Mouse (Mus musculus) gastrocnemius, adult 18-20 months (tissue): ENCODE data around the gene Zswim3. TPM values are rescaled to one million over a fixed set of nuclear protein-coding genes. Genes with fewer than 3 reads are reported as not detected.
"Not testable (repeated sequence)": the region's sequence is repeated elsewhere in the genome, so short reads cannot be mapped to it uniquely, and the experiment has no call there.

Experiments used
- DNase-seq: peaks from one replicate; pipeline ENCODE4 v3.0.0; 2021; ENCODE audit warnings: low spot score
- total RNA-seq, 2 experiments: library from RNA; stranded (reverse); gene quantifications; 2 replicates each; pipeline ENCODE4 v1.2.3; 2021

Zswim3 gene
- total RNA-seq, 2 experiments from 2014 or later, result 1.5 TPM

DNA sequence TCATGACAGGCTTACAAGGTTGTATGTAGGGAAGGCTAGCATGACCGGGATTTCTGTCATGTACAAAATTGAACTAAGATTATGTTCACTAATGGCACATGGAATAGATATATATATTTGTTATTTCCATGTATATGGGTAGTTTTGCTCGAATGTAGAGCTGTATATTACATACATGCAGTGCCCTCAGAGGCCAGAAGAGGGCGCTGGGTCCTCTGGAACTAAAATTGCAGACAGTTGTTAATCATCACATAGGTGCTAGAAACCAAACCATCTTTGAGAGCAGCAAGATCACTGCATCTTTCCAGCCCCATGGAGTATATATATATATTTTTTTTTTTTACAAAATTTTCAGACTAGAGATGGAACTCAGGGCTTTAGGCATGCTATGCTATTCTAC lies 40.9 kb downstream of the Zswim3 start:
- no peak for DNase-seq

- no peak for DNase-seq
Observed at GRCm38 (mm10) chr2:164850061-164850460, 45.2 kb downstream of the Zswim3 start.

DNA sequence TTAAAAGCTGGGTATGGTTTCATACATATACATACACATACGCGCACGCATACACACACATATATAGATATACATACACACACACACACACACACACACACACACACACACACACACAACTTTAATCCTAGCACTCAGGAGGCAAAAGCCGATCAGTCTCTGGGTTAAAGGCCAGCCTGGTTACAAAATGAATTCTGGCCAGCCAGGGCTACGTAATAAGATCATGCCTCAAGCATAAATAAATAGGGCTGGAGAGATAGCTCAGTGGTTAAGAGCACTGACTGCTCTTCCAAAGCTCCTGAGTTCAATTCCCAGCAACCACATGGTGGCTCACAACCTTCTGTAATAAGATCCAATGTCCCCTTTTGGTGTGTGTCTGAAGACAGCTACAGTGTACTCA lies 50.7 kb downstream of the Zswim3 start:
- not testable (repeated sequence) for DNase-seq

DNA sequence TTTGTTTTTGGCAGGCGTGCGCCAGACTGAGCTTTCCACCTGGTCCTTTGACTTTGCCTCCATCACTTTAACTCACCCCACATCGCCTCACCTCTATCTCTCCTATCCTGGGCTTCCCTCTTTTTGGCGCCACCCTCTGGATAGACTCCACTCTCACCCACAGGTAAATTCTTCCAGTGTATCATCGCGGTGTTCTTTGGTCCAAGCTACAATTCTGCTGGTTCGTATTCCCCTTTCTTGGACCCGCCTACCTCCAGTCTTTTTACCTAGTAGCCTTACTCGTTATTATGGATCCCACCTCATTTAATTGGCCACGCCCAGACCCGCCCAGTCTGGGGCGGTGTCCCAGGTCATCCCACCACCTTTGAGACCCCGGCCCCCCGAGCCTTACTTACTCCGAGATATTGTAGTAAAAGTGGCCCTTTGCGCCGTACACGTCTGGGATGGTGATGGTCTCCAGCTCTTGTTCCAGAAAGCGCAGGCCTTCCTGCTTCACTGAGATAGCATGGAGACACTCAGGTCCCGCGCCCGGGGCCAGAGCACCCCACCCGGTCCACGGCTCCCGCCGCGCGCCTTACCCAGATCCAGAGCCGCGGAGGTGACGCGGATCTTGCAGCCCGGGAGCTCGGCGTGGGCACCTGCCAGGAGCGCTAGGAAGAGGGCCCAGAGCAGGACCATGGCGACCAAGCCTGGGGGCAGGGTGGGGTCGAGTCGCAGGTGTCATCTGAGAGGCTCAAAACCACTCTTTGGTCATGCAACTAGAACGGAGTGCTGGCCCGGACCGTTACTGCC lies 51.6 kb downstream of the Zswim3 start:
- no peak for DNase-seq

GRCm38 (mm10) chr2:164857101-164857821 lies 52.4 kb downstream of the Zswim3 start, which contains the start of gene Pltp:
Gene Pltp, minus strand, starts transcription at chr2:164857711.
- no peak for DNase-seq

- DNase-seq, result no peak
Observed at GRCm38 (mm10) chr2:164857842-164858553, 53.1 kb downstream of the Zswim3 start.

- DNase-seq, result no peak
Observed at GRCm38 (mm10) chr2:164859155-164859554, 54.3 kb downstream of the Zswim3 start.

DNA sequence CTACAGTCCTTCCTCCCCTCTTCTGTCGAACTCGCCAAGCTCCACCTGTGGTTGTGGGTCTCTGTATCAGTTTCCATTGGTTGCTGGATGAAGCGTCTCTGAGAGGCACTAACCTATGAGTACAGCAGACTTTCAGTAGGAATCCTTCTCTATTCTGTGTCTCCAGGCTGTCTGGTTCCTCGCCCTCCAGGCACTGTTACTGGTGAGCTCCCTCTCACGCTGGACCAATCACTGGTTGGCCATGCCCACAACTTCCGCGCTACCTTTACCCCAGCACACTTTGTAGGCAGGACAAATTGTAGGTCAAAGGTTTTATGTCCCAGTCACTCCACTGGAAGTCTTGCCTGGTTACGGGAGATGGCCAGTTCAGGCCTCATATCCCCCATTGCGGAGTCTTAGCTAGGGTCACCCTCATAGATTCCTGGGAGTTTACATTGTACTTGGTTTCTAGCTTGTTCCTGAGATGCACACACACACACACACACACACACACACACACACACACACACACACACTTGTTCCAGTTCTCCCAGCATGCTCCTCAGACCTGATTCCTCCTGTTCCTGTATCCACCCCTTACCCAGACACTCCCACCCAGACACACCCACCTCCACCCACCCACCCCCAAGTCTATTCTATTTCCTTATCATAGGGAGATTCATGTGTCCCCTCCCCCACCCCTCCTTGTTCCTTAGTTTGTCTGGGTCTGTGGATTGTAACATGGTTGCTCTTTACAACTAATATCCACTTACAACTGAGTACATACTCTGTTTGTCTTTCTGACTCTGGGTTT lies 54.9 kb downstream of the Zswim3 start:
- DNase-seq, result no peak

- no peak for DNase-seq
Observed at GRCm38 (mm10) chr2:164861094-164861493, 56.2 kb downstream of the Zswim3 start.

- peak; percentile 75 for DNase-seq
Observed at GRCm38 (mm10) chr2:164862179-164862861, 57.4 kb downstream of the Zswim3 start.

GRCm38 (mm10) chr2:164863411-164863810 lies 58.5 kb downstream of the Zswim3 start:
- not testable (repeated sequence) for DNase-seq

- DNase-seq, result no peak
Observed at GRCm38 (mm10) chr2:164864593-164864992, 59.7 kb downstream of the Zswim3 start.

GRCm38 (mm10) chr2:164866741-164867551 lies 62.0 kb downstream of the Zswim3 start:
- no peak for DNase-seq

- DNase-seq, result no peak
Observed at GRCm38 (mm10) chr2:164867566-164867965, 62.7 kb downstream of the Zswim3 start.

- DNase-seq, result no peak
Observed at GRCm38 (mm10) chr2:164868491-164868890, 63.6 kb downstream of the Zswim3 start.

Other genes with a start within 250 kb of the Zswim3 start
- gene Wfdc2, start 242.7 kb upstream of the Zswim3 start, total RNA-seq, result not detected
- gene Spint3, start 231.6 kb upstream of the Zswim3 start, total RNA-seq, result not detected
- gene Wfdc6a, start 219.7 kb upstream of the Zswim3 start, total RNA-seq, result not detected
- gene Eppin, start 211.5 kb upstream of the Zswim3 start, total RNA-seq, result not detected
- gene Wfdc6b, start 191.6 kb upstream of the Zswim3 start, total RNA-seq, result not detected
- not detected for gene Wfdc8, start 191.5 kb upstream of the Zswim3 start, total RNA-seq
- not detected for gene Wfdc16, start 166.3 kb upstream of the Zswim3 start, total RNA-seq
- gene Wfdc10, start 149.1 kb upstream of the Zswim3 start, total RNA-seq, result not detected
- gene Wfdc9, start 148.5 kb upstream of the Zswim3 start, total RNA-seq, result not detected
- gene Wfdc11, start 131.0 kb upstream of the Zswim3 start, total RNA-seq, result not detected
- gene Wfdc13, start 120.0 kb upstream of the Zswim3 start, total RNA-seq, result not detected
- gene Spint4, start 106.6 kb upstream of the Zswim3 start, total RNA-seq, result not detected
- gene Spint5, start 89.8 kb upstream of the Zswim3 start, total RNA-seq, result not detected
- gene Wfdc3, start 59.2 kb upstream of the Zswim3 start, total RNA-seq, result not detected
- gene Dnttip1, start 59.1 kb upstream of the Zswim3 start, total RNA-seq, result 10 to 100 TPM; 15.7 to 20.7 TPM
- under 1 TPM; 0.41 to 0.50 TPM for gene Ube2c, start 35.2 kb upstream of the Zswim3 start, total RNA-seq
- gene Tnnc2, start 25.1 kb upstream of the Zswim3 start, total RNA-seq, result over 10,000 TPM; 18,106 to 19,583 TPM
- gene Snx21, start 19.3 kb upstream of the Zswim3 start, total RNA-seq, result 10 to 100 TPM; 20.0 to 24.3 TPM
- gene Acot8, start 216 bp upstream of the Zswim3 start, total RNA-seq, result 1 to 10 TPM; 8.0 to 8.2 TPM
- 1 to 10 TPM; 5.6 to 5.8 TPM for gene Zswim1, start 17.6 kb downstream of the Zswim3 start, total RNA-seq
- gene Spata25, start 23.4 kb downstream of the Zswim3 start, total RNA-seq, result not detected
- 10 to 100 TPM; 51.3 to 55.9 TPM for gene Ctsa, start 27.8 kb downstream of the Zswim3 start, total RNA-seq
- 10 to 100 TPM; 37.2 to 41.0 TPM for gene Neurl2, start 28.4 kb downstream of the Zswim3 start, total RNA-seq
- gene Pltp, start 52.6 kb downstream of the Zswim3 start, total RNA-seq, result 10 to 100 TPM; 12.5 to 21.8 TPM
- gene Pcif1, start 74.2 kb downstream of the Zswim3 start, total RNA-seq, result 10 to 100 TPM; 26.3 to 28.6 TPM
- 1 to 10 TPM; 7.4 to 8.4 TPM for gene Zfp335, start 106.7 kb downstream of the Zswim3 start, total RNA-seq
- under 1 TPM; 0.43 to 0.85 TPM for gene Mmp9, start 135.7 kb downstream of the Zswim3 start, total RNA-seq
- under 1 TPM; 0.40 to 0.55 TPM for gene Slc12a5, start 155.7 kb downstream of the Zswim3 start, total RNA-seq
- gene Ncoa5, start 229.8 kb downstream of the Zswim3 start, total RNA-seq, result 10 to 100 TPM; 11.1 to 11.7 TPM